Mouse (Mus musculus) lung, embryonic 15.5 days (tissue): ENCODE measurements around the gene Ccdc9b. TPM values are rescaled to one million over a fixed set of nuclear protein-coding genes. Genes with fewer than 3 reads are reported as not detected.

Experiments
- ATAC-seq: fragments of 200-750 bp; cut with Nextera tagmentation; 2 replicates; pipeline ENCODE4 v1.8.0; 2017; ENCODE audit warnings: moderate number of reproducible peaks, borderline replicate concordance; ENCODE audit not compliant: low FRiP score, low TSS enrichment; ENCODE audit errors: extremely low read depth
- H3K27ac ChIP-seq: fragments of 300-500 bp; sonication (generic); 2 replicates; pipeline ENCODE4 v1.5.1; 2015; ENCODE audit warnings: moderate library complexity, mild to moderate bottlenecking, inconsistent platforms
- H3K27me3 ChIP-seq: fragments of 300-500 bp; sonication (generic); 2 replicates; pipeline ENCODE4 v1.6.1; 2015; ENCODE audit warnings: inconsistent platforms
- H3K36me3 ChIP-seq: fragments of 300-500 bp; sonication (generic); 2 replicates; pipeline ENCODE4 v1.6.1; 2015; ENCODE audit warnings: inconsistent platforms
- H3K4me1 ChIP-seq: fragments of 300-500 bp; sonication (generic); 2 replicates; pipeline ENCODE4 v1.6.1; 2015; ENCODE audit warnings: inconsistent platforms
- H3K4me2 ChIP-seq: fragments of 300-500 bp; sonication (generic); 2 replicates; pipeline ENCODE4 v1.6.1; 2015; ENCODE audit warnings: inconsistent platforms, mild to moderate bottlenecking, moderate library complexity
- H3K4me3 ChIP-seq: fragments of 300-500 bp; sonication (generic); 2 replicates; pipeline ENCODE4 v1.5.1; 2015; ENCODE audit warnings: mild to moderate bottlenecking, inconsistent platforms
- H3K9ac ChIP-seq: fragments of 300-500 bp; sonication (generic); 2 replicates; pipeline ENCODE4 v1.6.1; 2015; ENCODE audit warnings: inconsistent platforms
- H3K9me3 ChIP-seq: fragments of 300-500 bp; sonication (generic); 2 replicates; pipeline ENCODE4 v1.6.1; 2016; ENCODE audit warnings: inconsistent platforms
- WGBS: fragments of 180-500 bp; shearing (Covaris S2); methylation state at CpG from one replicate; pipeline ENCODE4 v1.1.7; 2015; 5-methylcytosine and 5-hydroxymethylcytosine counted together
- polyA plus RNA-seq: library from polyadenylated mRNA; unstranded; fragments of >200 nt; fragmentation: Nextera tagmentation; extraction: Ambion mirVana; gene quantifications from 2 replicates; pipeline ENCODE4 v1.2.1, GENCODE M21; 2015

The Ccdc9b gene
- polyA plus RNA-seq, 1 experiment from 2014 or later: 0.98 TPM

DNA sequence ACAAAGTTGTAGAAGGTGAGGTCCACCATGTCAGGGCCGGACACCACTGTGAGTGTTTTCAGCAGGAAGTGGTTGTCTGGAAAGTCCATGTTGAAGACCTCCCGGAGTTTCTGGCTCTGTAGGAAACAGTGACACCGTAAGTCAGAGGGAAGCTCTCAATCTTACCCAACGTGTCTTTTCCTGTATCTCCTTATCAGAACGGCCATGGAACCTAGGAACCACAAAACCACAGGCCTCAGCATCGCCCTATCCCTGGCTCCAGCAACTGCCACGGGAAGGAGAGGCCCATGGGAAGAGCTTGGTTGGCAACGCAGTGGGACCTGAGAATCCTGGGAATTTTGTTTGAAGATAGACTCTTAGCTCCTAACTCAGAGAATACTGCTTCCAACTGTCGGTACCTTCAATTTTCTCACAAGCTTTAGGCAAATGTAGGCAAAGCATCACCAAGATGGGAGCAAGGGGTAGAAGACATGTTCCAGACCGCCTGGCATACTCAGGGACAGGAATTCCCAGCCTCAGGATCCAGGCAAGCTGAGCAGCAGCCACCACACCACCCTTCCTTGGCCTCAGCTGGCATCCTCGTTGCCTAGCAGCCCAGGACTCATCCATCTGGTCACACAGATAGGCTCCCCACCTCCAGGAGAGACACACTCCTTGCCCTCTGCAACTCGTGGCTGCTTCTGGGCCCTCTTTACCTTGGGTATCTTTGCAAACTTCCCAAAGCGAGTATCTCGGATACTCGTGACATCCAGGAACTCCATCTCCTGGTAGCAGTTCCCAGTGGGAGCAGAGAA lies 38.6 kb downstream of the Ccdc9b start:
- no peak overlapping the region for H3K27ac ChIP-seq
- no peak overlapping the region for H3K4me3 ChIP-seq
- H3K9ac ChIP-seq: no peak overlapping the region
- WGBS: 76% methylated on average over 15 of the region's 15 CpGs
- no peaks in the 10 kb centered on the region for H3K9me3 ChIP-seq
- no peaks in the 10 kb centered on the region for H3K36me3 ChIP-seq
- peaks cover 4% of the 10 kb centered on the region; the same call in 1 of the 2 replicates for H3K27me3 ChIP-seq
- ATAC-seq: no peak
- peaks cover 17% of the 10 kb centered on the region for H3K4me1 ChIP-seq
- H3K4me2 ChIP-seq: no peak overlapping the region

- H3K4me3 ChIP-seq: no peak overlapping the region
- peaks cover 2% of the 10 kb centered on the region; the same call in 1 of the 2 replicates for H3K4me1 ChIP-seq
- H3K27ac ChIP-seq: no peak overlapping the region
- no peaks in the 10 kb centered on the region for H3K9me3 ChIP-seq
- ATAC-seq: no peak
- WGBS: 72% methylated on average over 5 of the region's 5 CpGs
- H3K9ac ChIP-seq: no peak overlapping the region
- H3K36me3 ChIP-seq: no peaks in the 10 kb centered on the region
- peaks cover 26% of the 10 kb centered on the region for H3K27me3 ChIP-seq
- H3K4me2 ChIP-seq: no peak overlapping the region
Measured at GRCm38 (mm10) chr2:118716677-118717076, 45.8 kb downstream of the Ccdc9b start.

DNA sequence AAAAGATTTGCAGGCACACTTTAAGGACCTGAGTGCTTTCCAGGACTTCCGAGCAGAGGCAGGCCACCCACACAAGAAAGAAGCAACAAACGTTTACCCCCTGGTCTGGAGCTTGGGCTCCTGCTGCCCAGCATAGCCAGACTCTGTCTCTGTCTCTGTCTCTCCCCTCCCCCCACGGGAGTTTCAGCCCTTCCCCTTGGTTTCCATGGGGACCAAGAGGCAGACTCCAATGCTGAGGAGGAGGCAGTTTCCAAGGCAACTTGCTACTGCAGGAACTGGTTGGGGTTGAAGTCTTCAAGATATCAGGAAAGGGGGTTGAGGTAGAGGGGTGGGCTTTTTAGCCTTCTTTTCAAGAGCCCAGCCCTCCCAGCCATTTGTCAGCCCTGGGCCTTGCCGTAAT lies 48.2 kb downstream of the Ccdc9b start:
- Histone ChIP-seq H3K9ac (no peak overlapping the region), H3K4me3 (no peak overlapping the region), H3K27me3 (peaks cover 46% of the 10 kb centered on the region), H3K27ac (no peak overlapping the region), H3K9me3 (no peaks in the 10 kb centered on the region), H3K4me1 (peaks cover 19% of the 10 kb centered on the region), H3K4me2 (no peak overlapping the region), H3K36me3 (no peaks in the 10 kb centered on the region)
- ATAC-seq: no peak
- 37% methylated on average over 4 of the region's 4 CpGs for WGBS

GRCm38 (mm10) chr2:118713631-118714030 lies 48.8 kb downstream of the Ccdc9b start:
- Histone ChIP-seq H3K9ac (no peak overlapping the region), H3K27ac (no peak overlapping the region), H3K4me2 (no peak overlapping the region), H3K9me3 (no peaks in the 10 kb centered on the region), H3K4me1 (peaks cover 19% of the 10 kb centered on the region), H3K4me3 (no peak overlapping the region), H3K27me3 (peaks cover 52% of the 10 kb centered on the region), H3K36me3 (no peaks in the 10 kb centered on the region)
- ATAC-seq: no peak
- WGBS: 87% methylated on average over 6 of the region's 6 CpGs

GRCm38 (mm10) chr2:118711038-118711494 lies 51.4 kb downstream of the Ccdc9b start:
- no peaks in the 10 kb centered on the region for H3K36me3 ChIP-seq
- H3K4me3 ChIP-seq: peak overlapping the region; percentile 38
- H3K9ac ChIP-seq: peak overlapping the region; percentile 36
- WGBS: 0% methylated on average over 36 of the region's 36 CpGs
- no peaks in the 10 kb centered on the region for H3K9me3 ChIP-seq
- no peak overlapping the region for H3K27ac ChIP-seq
- peaks cover 78% of the 10 kb centered on the region for H3K27me3 ChIP-seq
- H3K4me1 ChIP-seq: peaks cover 22% of the 10 kb centered on the region
- peak; percentile 63; the same call in 1 of the 2 replicates for ATAC-seq
- peak overlapping the region; percentile 95 for H3K4me2 ChIP-seq

- ATAC-seq: no peak
- Histone ChIP-seq H3K27ac (no peak overlapping the region), H3K9ac (no peak overlapping the region), H3K27me3 (peaks cover 91% of the 10 kb centered on the region), H3K36me3 (no peaks in the 10 kb centered on the region), H3K4me1 (peaks cover 22% of the 10 kb centered on the region), H3K9me3 (no peaks in the 10 kb centered on the region), H3K4me3 (no peak overlapping the region), H3K4me2 (no peak overlapping the region)
- 34% methylated on average over 4 of the region's 4 CpGs for WGBS
Measured at GRCm38 (mm10) chr2:118709655-118710221, 52.7 kb downstream of the Ccdc9b start.

- 63% methylated on average over 4 of the region's 4 CpGs for WGBS
- Histone ChIP-seq H3K36me3 (no peaks in the 10 kb centered on the region), H3K9ac (no peak overlapping the region), H3K27me3 (peaks cover 100% of the 10 kb centered on the region), H3K9me3 (no peaks in the 10 kb centered on the region), H3K4me3 (no peak overlapping the region), H3K4me1 (peaks cover 34% of the 10 kb centered on the region), H3K27ac (no peak overlapping the region), H3K4me2 (no peak overlapping the region)
- ATAC-seq: no peak
Measured at GRCm38 (mm10) chr2:118708472-118708871, 54.0 kb downstream of the Ccdc9b start.

- no peaks in the 10 kb centered on the region for H3K9me3 ChIP-seq
- 4% methylated on average over 6 of the region's 6 CpGs for WGBS
- H3K4me3 ChIP-seq: no peak overlapping the region
- H3K36me3 ChIP-seq: no peaks in the 10 kb centered on the region
- ATAC-seq: no peak
- peaks cover 44% of the 10 kb centered on the region for H3K4me1 ChIP-seq
- no peak overlapping the region for H3K9ac ChIP-seq
- peaks cover 100% of the 10 kb centered on the region for H3K27me3 ChIP-seq
- no peak overlapping the region for H3K27ac ChIP-seq
- H3K4me2 ChIP-seq: no peak overlapping the region
Measured at GRCm38 (mm10) chr2:118706436-118706835, 56.0 kb downstream of the Ccdc9b start.

Other genes with a start within 250 kb of the Ccdc9b start
- 5.5 and 8.5 TPM in 2 replicates for gene Bmf, start 213.0 kb downstream of the Ccdc9b start, polyA plus RNA-seq
- gene Bub1b, start 164.4 kb downstream of the Ccdc9b start, polyA plus RNA-seq: 114 and 115 TPM in 2 replicates
- gene Pak6, start 99.4 kb downstream of the Ccdc9b start, polyA plus RNA-seq: 1.6 and 2.2 TPM in 2 replicates
- gene Ankrd63, start 58.7 kb downstream of the Ccdc9b start, polyA plus RNA-seq: 0.10 and 0.12 TPM in 2 replicates
- gene Plcb2, start 34.2 kb downstream of the Ccdc9b start, polyA plus RNA-seq: 1.5 and 2.5 TPM in 2 replicates
- gene Inafm2, start 16.9 kb downstream of the Ccdc9b start, polyA plus RNA-seq: 18.3 and 18.4 TPM in 2 replicates
- gene Phgr1, start 10.1 kb upstream of the Ccdc9b start, polyA plus RNA-seq: not detected in 2 replicates
- gene Disp2, start 17.1 kb upstream of the Ccdc9b start, polyA plus RNA-seq: 0.76 and 0.89 TPM in 2 replicates
- 134 TPM in 2 replicates for gene Knstrn, start 51.3 kb upstream of the Ccdc9b start, polyA plus RNA-seq
- 76.1 and 86.2 TPM in 2 replicates for gene Ivd, start 99.3 kb upstream of the Ccdc9b start, polyA plus RNA-seq
- gene Bahd1, start 137.7 kb upstream of the Ccdc9b start, polyA plus RNA-seq: 3.6 and 4.3 TPM in 2 replicates
- gene Chst14, start 163.8 kb upstream of the Ccdc9b start, polyA plus RNA-seq: 31.7 and 35.2 TPM in 2 replicates